Mouse (Mus musculus): ENCODE results near the gene Rpl27.

- TF ChIP-seq POLR2A (IDR thresholded peaks at IDR 0.05; ENCODE audit: low read depth, low read length) = no peak
- no peak for TF ChIP-seq CTCF (IDR thresholded peaks at IDR 0.05; ENCODE audit: borderline replicate concordance, insufficient read depth, low read length)
Measured at GRCm38 (mm10) chr11:101455627-101456026, 13.5 kb downstream of the Rpl27 start.

All from embryonic fibroblast, embryonic 13.5 days (primary cell).